Mouse (Mus musculus): ENCODE measurements around the gene Il17ra.

Il17ra gene

GRCm38 (mm10) chr6:120509975-120510374 is 46.9 kb downstream of the Il17ra start:
- DNase-seq (ENCODE audit: low spot score in 2 of 2) = no peak

GRCm38 (mm10) chr6:120510425-120510824 is 47.4 kb downstream of the Il17ra start:
- no peak for DNase-seq (ENCODE audit: low spot score in 2 of 2)

GRCm38 (mm10) chr6:120511212-120511611 is 48.2 kb downstream of the Il17ra start:
- DNase-seq (ENCODE audit: low spot score in 2 of 2) = no peak

GRCm38 (mm10) chr6:120516422-120516821 is 53.4 kb downstream of the Il17ra start:
- DNase-seq (ENCODE audit: low spot score in 2 of 2) = no peak

GRCm38 (mm10) chr6:120516879-120517278 is 53.8 kb downstream of the Il17ra start:
- no peak for DNase-seq (ENCODE audit: low spot score in 2 of 2)

GRCm38 (mm10) chr6:120517311-120517710 is 54.3 kb downstream of the Il17ra start:
- no peak for DNase-seq (ENCODE audit: low spot score in 2 of 2)

GRCm38 (mm10) chr6:120519647-120520046 is 56.6 kb downstream of the Il17ra start:
- DNase-seq (ENCODE audit: low spot score in 2 of 2) = no peak

GRCm38 (mm10) chr6:120524796-120525195 is 61.7 kb downstream of the Il17ra start:
- no peak for DNase-seq (ENCODE audit: low spot score in 2 of 2)

- no peak for DNase-seq (ENCODE audit: low spot score in 2 of 2)
Measured at GRCm38 (mm10) chr6:120529123-120529522, 66.1 kb downstream of the Il17ra start.

GRCm38 (mm10) chr6:120531020-120531965 is 68.2 kb downstream of the Il17ra start, which contains the start of gene Hdhd5:
Gene Hdhd5 (minus strand): TSS chr6:120531319.
- peak; percentile 90 to 91 for DNase-seq (ENCODE audit: low spot score in 2 of 2)

- no peak for DNase-seq (ENCODE audit: low spot score in 2 of 2)
Measured at GRCm38 (mm10) chr6:120532594-120532993, 69.5 kb downstream of the Il17ra start.

GRCm38 (mm10) chr6:120536337-120536736 is 73.3 kb downstream of the Il17ra start:
- DNase-seq (ENCODE audit: low spot score in 2 of 2) = no peak

Data from heart, adult 9 months (tissue).